Mouse (Mus musculus) Patski (cell line): Measurements from ENCODE around the gene Srp68. TPM values are rescaled to one million over a fixed set of nuclear protein-coding genes. Genes with fewer than 3 reads are reported as not detected.

ENCODE experiments used
- ATAC-seq: fragments of 100-300 bp; one replicate; pipeline ENCODE4 v1.8.0; 2021
- CTCF ChIA-PET: fragments of 350-600 bp; sonication (Branson Sonifier 250); formaldehyde crosslinking; loops from one replicate; lab custom pipeline; 2022; ENCODE audit warnings: inconsistent platforms; lab: Charles Lee
- POLR2A ChIA-PET: fragments of 350-600 bp; sonication (Branson Sonifier 250); formaldehyde crosslinking; loops from one replicate; lab custom pipeline; 2022; ENCODE audit warnings: antibody characterized with exemption, inconsistent platforms; lab: Charles Lee
- DNase-seq: peaks from one replicate; pipeline ENCODE4 v3.0.0-alpha.2; 2011; ENCODE audit warnings: low read depth, low spot score
- H3K27me3 ChIP-seq: fragments of 371-371 bp; one replicate; pipeline ENCODE4 v1.5.1; 2021
- CTCF ChIP-seq: fragments of 100-300 bp; IDR thresholded peaks from one replicate; pipeline ENCODE4 v1.5.1; 2021
- in situ Hi-C: fragments of 300-500 bp; cut with MboI; formaldehyde crosslinking; loops from 3 replicates; pipeline ENCODE4 v1.11.1; 2018; ENCODE audit warnings: low pct_unique_long_range_greater_than_20kb, mixed read lengths
- polyA plus RNA-seq: library from polyadenylated mRNA; unstranded; gene quantifications from one replicate; pipeline ENCODE4 v1.2.3, GENCODE M21; 2021

The Srp68 gene
- polyA plus RNA-seq, 1 experiment from 2014 or later: 90.1 TPM

- CTCF ChIA-PET: interaction anchor here (1.2 kb wide), 1 partner anchor 72 kb away, joined by 3 read pairs; no protein-coding TSS in a partner anchor
- in situ Hi-C loops: loop anchor here (5.0 kb wide), 1 partner anchor 68 kb away; no protein-coding TSS in a partner anchor
- DNase-seq (no peak), ATAC-seq (no peak)
- TF ChIP-seq CTCF: no peak
- POLR2A ChIA-PET: interaction anchor here (0.7 kb wide), 1 partner anchor 46 kb away, joined by 3 read pairs; no protein-coding TSS in a partner anchor
- no peaks in the 10 kb centered on the region for H3K27me3 ChIP-seq
Measured at GRCm38 (mm10) chr11:116215181-116215580, 58.8 kb downstream of the Srp68 start.

GRCm38 (mm10) chr11:116213877-116214510 lies 60.0 kb downstream of the Srp68 start:
- in situ Hi-C loops: no loop called here
- no peak for ATAC-seq
- POLR2A ChIA-PET: no interaction called here

GRCm38 (mm10) chr11:116212847-116213246 lies 61.2 kb downstream of the Srp68 start:
- no peak for TF ChIP-seq CTCF
- in situ Hi-C loops: no loop called here
- ChIA-PET POLR2A (no interaction called here), CTCF (no interaction called here)
- ATAC-seq: no peak
- no peak for DNase-seq
- no peaks in the 10 kb centered on the region for H3K27me3 ChIP-seq

More at GRCm38 (mm10) chr11:116213877-116214510, 60.0 kb downstream of the Srp68 start:
- no peaks in the 10 kb centered on the region for H3K27me3 ChIP-seq
- no peak for TF ChIP-seq CTCF
- no peak for DNase-seq
- CTCF ChIA-PET: no interaction called here

GRCm38 (mm10) chr11:116210696-116211095 lies 63.3 kb downstream of the Srp68 start:
- DNase-seq: no peak
- ChIA-PET POLR2A (interaction anchor here (0.7 kb wide), 2 partner anchors 207 to 279 kb away, joined by 4 to 7 read pairs; no protein-coding TSS in a partner anchor), CTCF (no interaction called here)
- no peak for ATAC-seq
- H3K27me3 ChIP-seq: no peaks in the 10 kb centered on the region
- in situ Hi-C loops: no loop called here
- no peak for TF ChIP-seq CTCF

GRCm38 (mm10) chr11:116209257-116209656 lies 64.8 kb downstream of the Srp68 start:
- no peak for ATAC-seq
- TF ChIP-seq CTCF: no peak
- in situ Hi-C loops: no loop called here
- DNase-seq: no peak
- ChIA-PET CTCF (no interaction called here), POLR2A (no interaction called here)
- H3K27me3 ChIP-seq: no peaks in the 10 kb centered on the region

GRCm38 (mm10) chr11:116208660-116209059 lies 65.4 kb downstream of the Srp68 start:
- CTCF ChIA-PET: no interaction called here
- POLR2A ChIA-PET: no interaction called here
- no peak for DNase-seq
- H3K27me3 ChIP-seq: no peaks in the 10 kb centered on the region
- no peak for ATAC-seq
- in situ Hi-C loops: no loop called here
- no peak for TF ChIP-seq CTCF

- no peak for DNase-seq
- H3K27me3 ChIP-seq: no peaks in the 10 kb centered on the region
- ChIA-PET CTCF (no interaction called here), POLR2A (no interaction called here)
- in situ Hi-C loops: no loop called here
- TF ChIP-seq CTCF: no peak
- ATAC-seq: no peak
Measured at GRCm38 (mm10) chr11:116206678-116207077, 67.3 kb downstream of the Srp68 start.

GRCm38 (mm10) chr11:116203150-116203549 lies 70.9 kb downstream of the Srp68 start:
- no peak for DNase-seq
- no peaks in the 10 kb centered on the region for H3K27me3 ChIP-seq
- ChIA-PET CTCF (interaction anchor here (2.1 kb wide), 1 partner anchor 13 kb away, joined by 4 read pairs; no protein-coding TSS in a partner anchor), POLR2A (interaction anchor here (0.6 kb wide), 1 partner anchor 71 kb away, joined by 3 read pairs; no protein-coding TSS in a partner anchor)
- TF ChIP-seq CTCF: no peak
- in situ Hi-C loops: no loop called here
- no peak for ATAC-seq

- in situ Hi-C loops: no loop called here
- DNase-seq (no peak), ATAC-seq (no peak)
- TF ChIP-seq CTCF: no peak
- H3K27me3 ChIP-seq: no peaks in the 10 kb centered on the region
- POLR2A ChIA-PET: interaction anchor here (0.6 to 0.7 kb wide), 2 partner anchors 70 to 647 kb away, joined by 3 to 4 read pairs; partner anchors contain the start of gene Trim65
- CTCF ChIA-PET: interaction anchor here (2.1 kb wide), 1 partner anchor 15 kb away, joined by 4 read pairs; no protein-coding TSS in a partner anchor
Measured at GRCm38 (mm10) chr11:116201151-116201550, 72.9 kb downstream of the Srp68 start.

- ATAC-seq: peak; percentile 84
- in situ Hi-C loops: no loop called here
- no peaks in the 10 kb centered on the region for H3K27me3 ChIP-seq
- POLR2A ChIA-PET: interaction anchor here (0.7 to 1.1 kb wide), 2 partner anchors 31 to 154 kb away, joined by 4 read pairs; no protein-coding TSS in a partner anchor
- DNase-seq: peak; percentile 83
- no peak for TF ChIP-seq CTCF
- CTCF ChIA-PET: no interaction called here
Measured at GRCm38 (mm10) chr11:116198639-116199531, 75.1 kb downstream of the Srp68 start, which contains the start of the genes Ten1 and Acox1. Gene Ten1, plus strand, starts transcription at chr11:116198855. Gene Acox1, minus strand, starts transcription at chr11:116199045.
